ENCODE assay signal across 8 mouse cellular contexts in the genomic region with DNA sequence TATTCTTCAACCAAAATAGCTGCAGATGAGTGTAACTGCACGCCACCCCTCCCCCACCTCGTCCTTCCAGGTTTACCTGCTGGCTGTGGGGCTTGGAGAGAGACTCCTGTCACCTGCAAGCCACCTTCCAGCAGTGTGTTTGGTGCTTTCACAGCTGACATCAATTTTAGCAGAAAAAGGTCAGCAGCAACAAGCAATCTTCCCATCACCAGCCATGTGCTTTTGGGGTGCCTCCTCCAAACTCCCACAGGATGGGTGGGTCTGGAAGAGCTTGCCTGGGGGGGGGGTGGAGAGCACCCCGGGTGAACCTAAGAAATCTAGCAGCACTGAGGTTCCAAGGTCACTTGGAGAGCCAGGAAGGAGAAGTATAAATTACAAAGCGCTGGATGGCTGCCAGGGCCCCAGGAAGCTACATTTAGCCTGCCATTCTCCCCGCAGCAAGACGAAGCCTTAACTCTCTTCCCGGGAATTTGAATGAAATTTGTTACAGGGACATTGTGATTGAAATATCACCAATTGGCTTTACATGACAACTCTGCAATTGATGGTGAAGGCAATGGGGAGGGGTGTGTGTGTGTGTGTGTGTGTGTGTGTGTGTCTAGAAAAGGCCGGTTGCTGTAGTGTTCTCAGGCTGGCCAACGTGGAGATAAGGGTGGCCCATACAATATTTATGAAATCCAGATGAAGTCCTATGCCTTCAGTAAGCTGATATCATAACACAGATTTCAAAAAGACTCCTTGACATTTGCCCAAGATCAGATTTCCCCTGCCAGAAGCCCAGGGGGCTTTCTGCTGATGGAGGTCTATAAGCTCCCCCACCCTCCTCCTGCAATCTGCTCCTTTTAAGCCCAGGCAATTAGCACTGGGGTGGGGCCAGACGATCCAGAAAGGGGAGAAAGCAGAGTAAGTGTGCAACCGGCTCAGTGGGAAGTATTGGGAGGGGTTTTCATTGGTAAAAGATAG. TPM values are rescaled to one million over a fixed set of nuclear protein-coding genes. Genes with fewer than 3 reads are reported as not detected.
DNase-seq lines count a peak whose midpoint lies in the region; ATAC-seq and TF ChIP-seq lines count a peak whose summit lies in the region.

No protein-coding gene starts in this region.

- peak overlapping the region; percentile 50 for H3K4me2 ChIP-seq in heart, embryonic 11.5 days
- H3K4me2 ChIP-seq in limb, embryonic 13.5 days (replicated peaks): peak overlapping the region; percentile 49

- DNase-seq in heart, adult 9 months (ENCODE audit: low spot score in 2 of 2): no peak
- peak; percentile 25 for DNase-seq in adrenal gland, adult 8-10 months
- peak; percentile 25 to 27 for DNase-seq in heart, postnatal 10 days
- DNase-seq in thymus, postnatal 36 days: no peak
- DNase-seq in cerebellum, adult 2 months: no peak

- 0 out of 2 replicates have a peak, but pooled peaks have one; percentile 1 for ATAC-seq in heart, embryonic 11.5 days (replicated peaks; ENCODE audit: insufficient number of reproducible peaks, low FRiP score, low TSS enrichment)
- no peak; the same call in 1 of the 2 replicates for ATAC-seq in limb, embryonic 13.5 days (ENCODE audit: low FRiP score, low read depth)
- ATAC-seq in granulocyte monocyte progenitor cell, adult 5-6 weeks (replicated peaks; ENCODE audit: poor library complexity, severe bottlenecking): no peak

- 12% methylated on average over 11 of the region's 11 CpGs for WGBS in heart, embryonic 11.5 days (ENCODE audit: insufficient replicate concordance)
- WGBS in limb, embryonic 13.5 days: 4% methylated on average over 11 of the region's 11 CpGs
- WGBS in cerebellum, adult 2 months: 19% methylated on average over 11 of the region's 11 CpGs

- intact Hi-C loops in heart, postnatal 10 days (cut with DNase I): no loop called here

- H3K27ac ChIP-seq in heart, embryonic 11.5 days (ENCODE audit: low read depth, low read length): no peak overlapping the region
- H3K27ac ChIP-seq in limb, embryonic 13.5 days: no peak overlapping the region
- no peak overlapping the region for H3K27ac ChIP-seq in cerebellum, adult 2 months (ENCODE audit: insufficient read depth, low read length)

- TF ChIP-seq POLR2A in cerebellum, adult 2 months (IDR thresholded peaks at IDR 0.05; ENCODE audit: borderline replicate concordance, insufficient read depth, low read length): no peak

- TF ChIP-seq CTCF in cerebellum, adult 2 months (IDR thresholded peaks at IDR 0.05; ENCODE audit: borderline replicate concordance, insufficient read depth, low read depth, low read length): no peak

- H3K9me3 ChIP-seq in heart, embryonic 11.5 days (replicated peaks; ENCODE audit: control insufficient read depth, low read length): no peaks in the 10 kb centered on the region
- no peaks in the 10 kb centered on the region for H3K9me3 ChIP-seq in limb, embryonic 13.5 days

- no peaks in the 10 kb centered on the region for H3K36me3 ChIP-seq in heart, embryonic 11.5 days (ENCODE audit: control insufficient read depth, insufficient read depth, low read length)
- H3K36me3 ChIP-seq in limb, embryonic 13.5 days: no peaks in the 10 kb centered on the region

- H3K4me1 ChIP-seq in heart, embryonic 11.5 days (ENCODE audit: control insufficient read depth, insufficient read depth, low read length): peaks cover 16% of the 10 kb centered on the region
- peaks cover 25% of the 10 kb centered on the region for H3K4me1 ChIP-seq in limb, embryonic 13.5 days
- H3K4me1 ChIP-seq in cerebellum, adult 2 months (ENCODE audit: control insufficient read depth, insufficient read depth, low read length): no peaks in the 10 kb centered on the region

- 0 out of 2 replicates have a peak, but pooled peaks cover 3% of the 10 kb centered on the region for H3K27me3 ChIP-seq in heart, embryonic 11.5 days (ENCODE audit: control insufficient read depth, insufficient read depth, low read length)
- peaks cover 20% of the 10 kb centered on the region for H3K27me3 ChIP-seq in limb, embryonic 13.5 days
- no peaks in the 10 kb centered on the region; the same call in 1 of the 2 replicates for H3K27me3 ChIP-seq in cerebellum, adult 2 months (ENCODE audit: control insufficient read depth, insufficient read depth, low read length)

- no peak overlapping the region for H3K9ac ChIP-seq in heart, embryonic 11.5 days (ENCODE audit: low read depth, low read length)
- H3K9ac ChIP-seq in limb, embryonic 13.5 days: 0 out of 2 replicates have a peak overlapping the region, but pooled peaks have one; percentile 35

- no peak overlapping the region for H3K4me3 ChIP-seq in heart, embryonic 11.5 days (ENCODE audit: low read depth, low read length)
- H3K4me3 ChIP-seq in limb, embryonic 13.5 days: no peak overlapping the region
- no peak overlapping the region for H3K4me3 ChIP-seq in cerebellum, adult 2 months (replicated peaks; ENCODE audit: insufficient read depth, low read depth, low read length)

RNA-seq across cellular contexts. Expression of gene Chst8, which starts 13.8 kb away (rescaled TPM):
- 1.2 and 1.6 TPM in 2 replicates for polyA plus RNA-seq in heart, embryonic 11.5 days (2014; fragmentation: Nextera tagmentation; extraction: Ambion mirVana)
- total RNA-seq in adrenal gland, adult 8-10 months (2022): 10 to 100 TPM in 3 of 4 experiments, 1 to 10 TPM in 1; 7.1 to 29.9 (median 13.8) TPM
- total RNA-seq in heart, postnatal 10 days (2021): under 1 TPM; 0.25 to 0.65 TPM
- 2.2 TPM in 2 replicates for polyA plus RNA-seq in limb, embryonic 13.5 days (2015; fragmentation: Nextera tagmentation; extraction: Ambion mirVana)
- not detected in 2 replicates for total RNA-seq in granulocyte monocyte progenitor cell, adult 5-6 weeks (2014; fragmentation: Nextera tagmentation)
- total RNA-seq in granulocyte monocyte progenitor cell, adult 5-6 weeks (2017): not detected in 2 replicates
- 29.5 and 30.1 TPM in 2 replicates for polyA plus RNA-seq in cerebellum, adult 2 months (2012; rRNA removed)

Comparison
In these comparisons a context has a peak if more than half of its experiments do, and no peak if none do; other contexts are left out.
1. DNase-seq: peak in adrenal gland, adult 8-10 months (single experiment) and heart, postnatal 10 days (2 of 2); none in heart, adult 9 months (0 of 2), thymus, postnatal 36 days (0 of 2) and cerebellum, adult 2 months (0 of 2).
2. RNA of gene Chst8, which starts 13.8 kb away (total RNA-seq): 7.1 to 29.9 TPM in adrenal gland, adult 8-10 months; 0.25 to 0.65 TPM in heart, postnatal 10 days and not detected in granulocyte monocyte progenitor cell, adult 5-6 weeks; every median in the first group is over 4 times any median in the second.